Mouse (Mus musculus) B cell, adult (primary cell): ENCODE data around the gene Snx22. TPM values are rescaled to one million over a fixed set of nuclear protein-coding genes. Genes with fewer than 3 reads are reported as not detected.

ENCODE experiments used
- total RNA-seq: library from RNA; stranded (reverse); gene quantifications from 4 replicates; pipeline ENCODE4 v1.2.4, GENCODE M21; 2023; ENCODE audit not compliant: inconsistent age

Gene Snx22
- total RNA-seq, result 0.51 to 1.3 TPM (median 0.76 TPM) in 4 replicates

DNA sequence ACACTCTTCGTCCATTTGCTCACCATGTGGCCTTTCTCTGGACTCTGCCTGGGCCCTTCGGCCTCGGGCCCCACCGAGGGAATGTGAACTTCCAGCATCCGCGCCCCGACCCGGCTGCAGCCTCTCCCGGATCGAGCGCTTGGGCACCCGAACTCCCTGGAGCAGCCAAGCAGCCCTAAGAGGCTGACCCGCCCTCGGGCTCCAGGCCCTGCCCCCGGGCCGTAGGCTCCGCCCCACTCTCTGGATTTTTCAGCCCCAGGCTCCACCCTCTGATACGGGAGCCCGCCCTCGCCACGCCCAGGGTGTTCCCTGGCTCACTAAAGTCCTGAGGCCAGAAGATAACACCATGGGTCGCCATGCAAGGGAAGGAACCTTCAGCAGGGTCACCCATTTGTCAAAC lies at the start of gene Snx22:
TSS of gene Snx22 (minus strand) at position 137 of the 400 bp plus-strand sequence.

DNA sequence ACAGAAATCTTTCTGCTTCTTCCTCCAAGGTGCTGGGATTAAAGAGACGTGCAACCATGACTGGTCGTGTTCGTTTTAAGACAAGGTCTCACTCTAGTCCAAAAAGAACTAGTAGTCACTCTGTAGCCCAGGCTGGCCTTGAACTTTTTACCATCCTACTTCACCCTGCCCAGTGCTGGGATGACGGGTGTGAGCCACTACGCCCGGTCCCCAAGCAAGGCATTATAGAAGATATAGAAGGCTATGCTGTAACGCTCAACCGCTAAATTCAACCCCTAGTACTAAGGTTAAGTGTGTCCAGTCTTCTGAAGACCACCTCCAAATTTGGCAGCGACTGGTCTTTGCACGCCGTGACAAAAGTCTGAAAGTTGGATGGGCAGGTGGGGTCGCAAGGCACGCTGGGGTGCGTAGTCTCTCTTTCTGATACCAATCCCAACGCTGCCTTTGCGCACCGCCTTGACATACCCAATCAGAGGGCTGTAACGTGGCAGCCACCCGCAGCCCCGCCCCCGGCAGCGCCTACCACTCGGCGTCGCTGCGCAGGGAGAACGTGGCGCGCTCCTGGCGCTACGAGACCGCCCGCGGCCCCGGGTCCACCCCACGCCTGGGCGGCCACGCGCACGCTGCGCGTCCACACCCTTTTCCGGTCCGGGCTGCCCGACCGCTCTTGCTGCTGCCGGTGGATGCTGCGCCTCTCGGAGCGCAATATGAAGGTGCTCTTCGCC lies 9.8 kb downstream of the Snx22 start, which contains the start of gene Ppib:
TSS of gene Ppib (plus strand) at position 640 of the 725 bp plus-strand sequence.

Other genes with a start within 250 kb of the Snx22 start
- 15.5 to 24.3 TPM (median 19.7 TPM) in 4 replicates for gene Zfp609, start 242.2 kb downstream of the Snx22 start, total RNA-seq
- gene Pclaf, start 179.5 kb downstream of the Snx22 start, total RNA-seq, result 3.9 to 6.1 TPM (median 4.7 TPM) in 4 replicates
- 23.7 to 29.2 TPM (median 24.9 TPM) in 4 replicates for gene Trip4, start 160.9 kb downstream of the Snx22 start, total RNA-seq
- gene Csnk1g1, start 160.8 kb downstream of the Snx22 start, total RNA-seq, result 44.0 to 48.6 TPM (median 46.7 TPM) in 4 replicates
- 231 to 244 TPM (median 232 TPM) in 4 replicates for gene Ppib, start 9.5 kb downstream of the Snx22 start, total RNA-seq
- 87.1 to 94.3 TPM (median 90.0 TPM) in 4 replicates for gene Snx1, start 56.9 kb upstream of the Snx22 start, total RNA-seq
- 40.8 to 47.2 TPM (median 45.3 TPM) in 4 replicates for gene Ciao2a, start 56.9 kb upstream of the Snx22 start, total RNA-seq
- 0.51 to 1.7 TPM (median 1.3 TPM) in 4 replicates for gene Dapk2, start 88.5 kb upstream of the Snx22 start, total RNA-seq